Mouse (Mus musculus) neutrophil, adult 83 days (primary cell): Measurements from ENCODE around the gene Vmn2r69. TPM values are rescaled to one million over a fixed set of nuclear protein-coding genes. Genes with fewer than 3 reads are reported as not detected.

ENCODE experiments used
- total RNA-seq, 2 experiments: library from RNA; stranded (reverse); gene quantifications; one replicate each; pipeline ENCODE4 v1.2.4; 2023

Gene Vmn2r69
- not detected for total RNA-seq

GRCm38 (mm10) chr7:85415820-85416219, at the start of gene Vmn2r69:
Gene Vmn2r69, minus strand, starts transcription at chr7:85415920.

Other genes starting within 250 kb of the Vmn2r69 start
- not detected for gene Vmn2r68, start 178.1 kb downstream of the Vmn2r69 start, total RNA-seq
- not detected for gene Vmn2r71, start 147.2 kb upstream of the Vmn2r69 start, total RNA-seq
- gene Vmn2r70, start 153.3 kb upstream of the Vmn2r69 start, total RNA-seq, result not detected